ENCODE assay signal across 24 mouse cellular contexts in genomic region chr9:104165926-104166325, GRCm38 (mm10). TPM values are rescaled to one million over a fixed set of nuclear protein-coding genes. Genes with fewer than 3 reads are reported as not detected.
"Had no signal": no experiment of that assay in that cellular context is flagged by ENCODE, and none has a peak within 500 bp of the region (broad histone marks: within the 10 kb centered on the region; RNA-seq: fewer than 3 reads in every experiment).

No protein-coding gene starts in this region.

- H3K4me1 ChIP-seq: kidney, embryonic 15.5 days; limb, embryonic 12.5 days; limb, embryonic 15.5 days; liver, embryonic 12.5 days; liver, embryonic 15.5 days had no signal

- H3K9ac ChIP-seq: kidney, embryonic 15.5 days; limb, embryonic 12.5 days; limb, embryonic 15.5 days; liver, embryonic 12.5 days; liver, embryonic 15.5 days had no signal

- ATAC-seq: liver, embryonic 12.5 days had no signal

- H3K4me2 ChIP-seq: kidney, embryonic 15.5 days; limb, embryonic 12.5 days; limb, embryonic 15.5 days; liver, embryonic 12.5 days; liver, embryonic 15.5 days; midbrain, embryonic 11.5 days had no signal

- H3K27ac ChIP-seq: kidney, embryonic 15.5 days; limb, embryonic 12.5 days; limb, embryonic 15.5 days; liver, embryonic 12.5 days; liver, embryonic 15.5 days had no signal

- H3K9me3 ChIP-seq: kidney, embryonic 15.5 days; limb, embryonic 12.5 days; limb, embryonic 15.5 days; liver, embryonic 12.5 days; liver, embryonic 15.5 days had no signal

- DNase-seq: kidney, adult 11 months; kidney, adult 8-10 months; kidney, postnatal 10 days; kidney, postnatal 4 days; left cerebral cortex, postnatal 4 days; lung, adult 2 months; lung, postnatal 14 days; lung, postnatal 4 days; midbrain, embryonic 14.5 days; right cerebral cortex, adult 18-20 months; right cerebral cortex, postnatal 14 days; right cerebral cortex, postnatal 4 days; spleen, adult 18-20 months; thymus, adult 2 months; thymus, postnatal 14 days; thymus, postnatal 4 days had no signal

- H3K4me3 ChIP-seq: kidney, embryonic 15.5 days; limb, embryonic 12.5 days; limb, embryonic 15.5 days; liver, embryonic 12.5 days; liver, embryonic 15.5 days had no signal

- H3K27me3 ChIP-seq: kidney, embryonic 15.5 days; limb, embryonic 12.5 days; limb, embryonic 15.5 days; liver, embryonic 12.5 days; liver, embryonic 15.5 days had no signal

RNA-seq across cellular contexts. Expression of gene Ackr4, which starts 39.2 kb away (rescaled TPM):
- total RNA-seq: left cerebral cortex, adult 8-10 months; megakaryocyte progenitor cell, adult 5-6 weeks had no signal
